Mouse (Mus musculus): Measurements from ENCODE around the gene Mybl2. TPM values are rescaled to one million over a fixed set of nuclear protein-coding genes. Genes with fewer than 3 reads are reported as not detected.
A peak's percentile ranks its signal among the peaks of the same experiment; 100 is the strongest.

The Mybl2 gene
- polyA plus RNA-seq, 2 experiments from 2014 or later: 3.4 to 4.4 TPM

GRCm38 (mm10) chr2:163073023-163073757 is 18.7 kb downstream of the Mybl2 start:
- no peak for ATAC-seq

- ATAC-seq: no peak
Observed at GRCm38 (mm10) chr2:163074006-163074405, 19.5 kb downstream of the Mybl2 start.

- no peak for ATAC-seq
Observed at GRCm38 (mm10) chr2:163074808-163075207, 20.3 kb downstream of the Mybl2 start.

- ATAC-seq: no peak
Observed at GRCm38 (mm10) chr2:163075234-163075633, 20.7 kb downstream of the Mybl2 start.

GRCm38 (mm10) chr2:163079041-163079440 is 24.6 kb downstream of the Mybl2 start:
- ATAC-seq: no peak

GRCm38 (mm10) chr2:163082591-163082990 is 28.1 kb downstream of the Mybl2 start:
- no peak for ATAC-seq

GRCm38 (mm10) chr2:163084519-163084918 is 30.0 kb downstream of the Mybl2 start:
- ATAC-seq: no peak

GRCm38 (mm10) chr2:163085047-163085446 is 30.6 kb downstream of the Mybl2 start:
- no peak for ATAC-seq

- no peak for ATAC-seq
Observed at GRCm38 (mm10) chr2:163086561-163086960, 32.1 kb downstream of the Mybl2 start.

- no peak for ATAC-seq
Observed at GRCm38 (mm10) chr2:163087728-163088127, 33.2 kb downstream of the Mybl2 start, which contains the start of gene Gtsf1l. Gene Gtsf1l, minus strand, starts transcription at chr2:163087855.

GRCm38 (mm10) chr2:163089475-163090123 is 35.1 kb downstream of the Mybl2 start:
- ATAC-seq: no peak

- ATAC-seq: no peak
Observed at GRCm38 (mm10) chr2:163094909-163095308, 40.4 kb downstream of the Mybl2 start.

GRCm38 (mm10) chr2:163095784-163096183 is 41.3 kb downstream of the Mybl2 start:
- no peak for ATAC-seq

- ATAC-seq: no peak
Observed at GRCm38 (mm10) chr2:163099919-163100318, 45.4 kb downstream of the Mybl2 start.

- no peak for ATAC-seq
Observed at GRCm38 (mm10) chr2:163100551-163100950, 46.1 kb downstream of the Mybl2 start.

GRCm38 (mm10) chr2:163101646-163102203 is 47.2 kb downstream of the Mybl2 start:
- ATAC-seq: no peak

GRCm38 (mm10) chr2:163102216-163102615 is 47.7 kb downstream of the Mybl2 start:
- ATAC-seq: no peak

GRCm38 (mm10) chr2:163102900-163103653 is 48.6 kb downstream of the Mybl2 start:
- peak; percentile 95 for ATAC-seq

GRCm38 (mm10) chr2:163104086-163104770 is 49.7 kb downstream of the Mybl2 start:
- no peak for ATAC-seq

- no peak for ATAC-seq
Observed at GRCm38 (mm10) chr2:163108385-163108784, 53.9 kb downstream of the Mybl2 start.

GRCm38 (mm10) chr2:163110706-163111105 is 56.2 kb downstream of the Mybl2 start:
- ATAC-seq: no peak

- peak; percentile 60 for ATAC-seq
Observed at GRCm38 (mm10) chr2:163111413-163112201, 57.1 kb downstream of the Mybl2 start.

Data from CD4-positive, CD25-positive, alpha-beta regulatory T cell, adult 4 months (primary cell).